Mouse (Mus musculus): ENCODE measurements around the gene Xylb.
"Not testable (repeated sequence)": the region's sequence is repeated elsewhere in the genome, so short reads cannot be mapped to it uniquely, and the experiment has no call there.

Xylb gene

DNA sequence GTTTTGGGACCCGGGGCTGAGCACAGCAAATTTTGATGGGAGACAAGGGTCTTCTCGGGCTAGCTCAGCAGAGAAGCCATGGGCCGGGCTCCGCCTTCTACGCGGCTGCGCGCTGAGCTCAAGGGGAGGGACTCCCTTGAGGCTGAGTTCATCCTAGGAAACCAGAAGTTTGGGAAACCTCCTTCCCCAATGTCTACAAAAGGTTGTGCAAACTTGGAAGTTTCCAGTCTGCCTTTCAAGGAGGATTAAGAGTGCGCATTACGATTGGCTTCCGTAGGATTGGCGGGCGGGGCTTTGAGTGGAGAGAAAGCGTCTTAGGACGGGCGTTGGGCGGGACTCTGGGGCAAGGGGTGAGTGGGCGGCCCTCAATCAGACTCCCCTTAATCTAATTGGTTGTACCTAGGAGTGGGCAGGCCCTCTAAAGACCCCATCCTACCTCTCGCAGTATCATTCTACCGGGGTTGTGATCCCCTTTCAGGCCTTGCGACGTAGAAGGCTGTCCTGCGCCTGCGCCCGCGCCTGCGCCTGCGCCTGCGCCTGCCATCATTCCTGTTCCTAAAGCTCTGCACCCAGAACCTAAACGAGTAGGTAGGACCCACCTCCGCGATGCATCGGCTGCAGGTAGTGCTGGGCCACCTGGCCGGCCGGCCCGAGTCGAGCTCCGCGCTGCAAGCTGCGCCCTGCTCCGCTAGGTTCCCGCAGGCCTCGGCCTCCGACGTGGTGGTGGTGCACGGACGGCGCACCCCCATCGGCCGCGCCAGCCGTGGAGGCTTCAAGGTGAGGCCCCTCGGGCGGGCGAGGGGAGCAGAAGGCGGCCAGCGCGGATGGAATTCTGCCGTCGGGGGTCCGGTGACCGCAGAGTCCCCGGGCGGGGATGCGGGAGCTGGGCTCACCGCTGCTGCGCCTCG is 16.0 kb upstream of the Xylb start, which contains the start of gene Myd88:
Gene Myd88, minus strand, starts transcription at position 503 of the 908 bp plus-strand sequence.
- in situ Hi-C loops (cut with MboI, MseI) = loop anchor here (10.0 kb wide), 1 partner anchor 416 kb away; the partner anchor contains the start of gene Ctdspl

DNA sequence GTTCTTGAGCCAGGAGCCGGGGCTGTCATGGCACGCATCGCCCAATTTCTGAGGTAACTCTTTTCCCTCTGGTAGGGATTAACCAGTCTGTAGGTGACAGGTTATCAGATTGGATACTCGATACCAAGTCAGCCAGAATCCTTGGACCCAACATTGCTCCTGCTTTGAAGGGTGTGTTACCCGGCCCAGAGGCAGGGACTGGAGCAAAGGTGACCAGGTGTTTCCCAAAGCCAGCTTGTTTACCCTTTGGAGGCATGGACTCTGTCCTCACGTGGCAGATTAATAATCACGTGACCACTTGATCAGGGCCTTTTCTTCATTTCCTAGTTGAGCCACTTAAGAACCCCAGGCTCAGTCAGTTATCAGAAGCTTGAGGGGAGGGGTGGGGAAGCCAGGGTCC is 14.5 kb upstream of the Xylb start:
- in situ Hi-C loops (cut with MboI, MseI) = loop anchor here (10.0 kb wide), 1 partner anchor 418 kb away; the partner anchor contains the start of gene Ctdspl

DNA sequence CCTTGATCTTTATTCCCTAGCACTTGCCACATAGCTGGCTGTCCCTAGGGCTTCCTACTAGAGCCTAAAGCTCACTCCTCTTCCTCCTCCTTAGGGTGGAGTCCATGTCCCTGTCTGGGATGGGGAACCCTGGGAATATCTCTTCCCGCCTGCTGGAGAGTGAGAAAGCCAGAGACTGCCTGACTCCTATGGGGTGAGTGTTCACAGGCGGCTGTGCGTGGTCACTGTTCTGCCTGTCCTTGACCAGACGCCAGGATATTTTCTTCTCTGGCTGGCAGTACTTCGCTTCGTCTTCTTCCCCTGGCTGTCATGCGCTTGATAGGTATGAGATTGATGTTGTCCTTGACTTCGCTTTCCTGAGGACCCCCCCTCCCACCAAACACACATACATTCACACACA is 10.8 kb upstream of the Xylb start:
- in situ Hi-C loops (cut with MboI, MseI) = loop anchor here (5.0 to 10.0 kb wide), 3 partner anchors 101 to 422 kb away; partner anchors contain the start of gene Ctdspl

GRCm38 (mm10) chr9:119350531-119350930 is 6.7 kb upstream of the Xylb start:
- in situ Hi-C loops (cut with MboI, MseI) = no loop called here

DNA sequence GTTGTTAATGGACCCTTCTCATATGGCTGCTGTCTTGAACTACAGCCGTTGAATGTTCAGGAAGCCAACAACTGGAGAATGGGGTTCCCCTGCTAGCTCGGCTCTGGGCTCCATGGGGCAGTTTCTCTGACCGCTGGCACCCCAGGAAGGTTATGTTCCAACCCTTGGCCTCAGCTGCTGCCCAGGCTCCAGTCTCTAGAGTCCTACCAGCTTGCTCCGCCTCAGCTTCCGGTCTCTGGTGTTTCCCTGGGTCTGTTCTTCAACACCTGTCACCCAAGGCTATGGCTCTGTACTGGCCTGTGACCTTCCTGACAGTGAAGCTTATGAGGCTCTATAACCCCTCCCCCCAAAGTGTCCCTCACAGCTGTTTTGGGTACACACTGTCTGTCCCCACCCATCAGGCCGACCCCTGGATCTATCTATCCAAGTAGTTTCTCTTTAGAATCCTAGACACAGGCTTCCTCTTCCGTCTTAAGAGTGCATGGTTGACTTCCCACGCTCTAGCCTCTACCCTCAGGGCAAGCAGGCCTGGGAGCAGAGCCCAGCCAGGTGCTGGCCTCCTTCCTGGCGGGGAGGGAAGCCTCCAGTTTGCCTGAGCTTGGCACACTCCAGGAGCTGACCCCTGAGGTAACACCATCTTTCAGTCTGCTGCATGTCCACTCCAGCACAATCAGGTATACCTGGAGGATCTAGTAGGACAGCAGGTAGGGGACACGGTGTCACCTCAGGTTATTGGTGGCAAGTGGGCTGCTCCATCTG is 6.1 kb upstream of the Xylb start:
- in situ Hi-C loops (cut with MboI, MseI) = no loop called here

GRCm38 (mm10) chr9:119352060-119352459 is 5.1 kb upstream of the Xylb start:
- in situ Hi-C loops (cut with MboI, MseI) = no loop called here

DNA sequence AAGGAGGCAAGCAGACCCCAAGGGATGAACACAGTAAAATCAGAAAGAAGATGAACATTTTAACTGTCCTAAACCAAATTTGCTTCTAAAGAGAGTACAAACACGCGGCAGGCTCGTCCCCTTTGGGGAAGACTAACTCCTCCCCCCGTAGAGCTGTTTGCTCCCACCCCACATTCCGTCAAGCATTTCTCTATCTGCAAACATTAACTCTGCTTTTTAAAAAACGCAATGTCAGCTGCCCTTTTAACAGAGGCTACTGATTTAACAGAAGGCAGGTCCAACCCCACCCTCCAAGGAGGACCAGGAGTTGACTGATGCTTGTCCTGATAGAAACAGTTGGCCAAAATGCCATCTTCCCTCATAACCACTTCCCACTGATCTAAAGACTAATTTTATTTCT is 3.3 kb upstream of the Xylb start:
- in situ Hi-C loops (cut with MboI, MseI) = no loop called here

GRCm38 (mm10) chr9:119355943-119356342 is 1.2 kb upstream of the Xylb start:
- in situ Hi-C loops (cut with MboI, MseI) = loop anchor here (5.0 kb wide), 1 partner anchor 39 kb away; no protein-coding TSS in a partner anchor

GRCm38 (mm10) chr9:119358058-119358429 is 863 bp downstream of the Xylb start:
- in situ Hi-C loops (cut with MboI, MseI) = loop anchor here (5.0 kb wide), 1 partner anchor 41 kb away; no protein-coding TSS in a partner anchor

DNA sequence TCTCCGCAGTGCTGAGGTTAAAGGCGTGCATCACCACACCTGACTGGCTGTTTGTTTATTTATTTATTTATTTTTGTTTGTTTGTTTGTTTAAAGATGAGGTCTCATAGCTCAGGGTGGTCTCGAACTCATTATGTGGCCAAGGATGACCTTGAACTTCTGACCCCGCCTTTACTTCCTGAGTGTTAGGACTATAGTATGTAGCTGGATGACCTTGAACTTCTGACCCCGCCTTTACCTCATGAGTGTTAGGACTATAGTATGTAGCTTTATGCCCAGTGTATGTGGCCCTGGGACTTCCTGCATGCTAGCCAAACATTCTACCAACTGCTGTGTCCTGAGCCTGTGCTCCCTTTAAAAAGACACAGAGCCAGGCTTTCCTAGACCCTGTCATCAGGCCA is 4.2 kb downstream of the Xylb start:
- in situ Hi-C loops (cut with MboI, MseI) = no loop called here

- in situ Hi-C loops (cut with MboI, MseI) = no loop called here
These were observed 6.0 kb downstream of the Xylb start for GRCm38 (mm10) chr9:119363229-119363628.

DNA sequence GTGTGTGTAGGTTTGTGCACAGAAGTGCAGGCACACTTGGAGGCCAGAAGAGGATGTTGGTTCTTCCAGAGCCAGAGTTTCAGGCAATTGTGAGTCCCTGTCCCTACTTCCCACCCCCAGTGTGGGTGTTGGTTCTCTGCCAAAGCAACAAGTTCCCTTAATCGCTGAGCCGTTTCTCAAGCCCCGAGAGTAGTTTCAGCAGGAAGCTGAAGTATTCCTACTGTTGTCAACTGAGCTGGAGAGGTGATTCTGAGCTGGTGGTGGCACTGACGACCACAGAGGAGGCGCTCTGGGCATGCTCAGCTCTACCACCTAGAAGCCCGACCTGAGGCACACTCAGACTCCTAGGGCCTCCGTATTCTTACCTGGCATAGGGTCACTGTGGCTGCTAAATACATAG is 8.1 kb downstream of the Xylb start, which contains the start of gene Slc22a14:
Gene Slc22a14, minus strand, starts transcription at position 270 of the 400 bp plus-strand sequence.
- in situ Hi-C loops (cut with MboI, MseI) = no loop called here

- in situ Hi-C loops (cut with MboI, MseI) = no loop called here
These were observed 11.2 kb downstream of the Xylb start for GRCm38 (mm10) chr9:119368367-119368766.

DNA sequence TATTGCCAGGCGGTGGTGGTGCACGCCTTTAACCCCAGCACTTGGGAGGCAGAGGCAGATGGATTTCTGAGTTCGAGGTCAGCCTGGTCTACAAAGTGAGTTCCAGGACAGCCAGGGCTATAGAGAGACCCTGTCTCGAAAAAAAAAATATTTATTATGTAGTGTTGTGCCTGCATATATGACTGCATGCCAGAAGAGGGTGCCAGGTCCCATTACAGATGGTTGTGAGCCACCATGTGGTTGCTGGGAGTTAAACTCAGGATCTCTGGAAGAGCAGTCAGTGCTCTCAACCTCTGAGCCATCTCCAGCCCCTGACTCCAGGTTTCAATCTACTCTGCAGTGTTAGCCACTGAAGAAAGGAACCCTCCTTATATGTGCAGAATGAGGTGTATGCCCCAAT is 13.6 kb downstream of the Xylb start:
- in situ Hi-C loops (cut with MboI, MseI) = not testable (repeated sequence)

GRCm38 (mm10) chr9:119371251-119371650 is 14.1 kb downstream of the Xylb start:
- in situ Hi-C loops (cut with MboI, MseI) = no loop called here

GRCm38 (mm10) chr9:119375008-119375407 is 17.8 kb downstream of the Xylb start:
- in situ Hi-C loops (cut with MboI, MseI) = no loop called here

- in situ Hi-C loops (cut with MboI, MseI) = no loop called here
These were observed 18.4 kb downstream of the Xylb start for GRCm38 (mm10) chr9:119375556-119375955.

- in situ Hi-C loops (cut with MboI, MseI) = no loop called here
These were observed 21.1 kb downstream of the Xylb start for GRCm38 (mm10) chr9:119378231-119378630.

- in situ Hi-C loops (cut with MboI, MseI) = no loop called here
These were observed 25.4 kb downstream of the Xylb start for GRCm38 (mm10) chr9:119382603-119383002.

GRCm38 (mm10) chr9:119388956-119389355 is 31.8 kb downstream of the Xylb start:
- in situ Hi-C loops (cut with MboI, MseI) = no loop called here

GRCm38 (mm10) chr9:119390214-119390613 is 33.0 kb downstream of the Xylb start:
- in situ Hi-C loops (cut with MboI, MseI) = no loop called here

GRCm38 (mm10) chr9:119394808-119395207 is 37.6 kb downstream of the Xylb start:
- in situ Hi-C loops (cut with MboI, MseI) = no loop called here
